Mouse (Mus musculus): ENCODE measurements around the gene Irx4.

Irx4 gene

DNA sequence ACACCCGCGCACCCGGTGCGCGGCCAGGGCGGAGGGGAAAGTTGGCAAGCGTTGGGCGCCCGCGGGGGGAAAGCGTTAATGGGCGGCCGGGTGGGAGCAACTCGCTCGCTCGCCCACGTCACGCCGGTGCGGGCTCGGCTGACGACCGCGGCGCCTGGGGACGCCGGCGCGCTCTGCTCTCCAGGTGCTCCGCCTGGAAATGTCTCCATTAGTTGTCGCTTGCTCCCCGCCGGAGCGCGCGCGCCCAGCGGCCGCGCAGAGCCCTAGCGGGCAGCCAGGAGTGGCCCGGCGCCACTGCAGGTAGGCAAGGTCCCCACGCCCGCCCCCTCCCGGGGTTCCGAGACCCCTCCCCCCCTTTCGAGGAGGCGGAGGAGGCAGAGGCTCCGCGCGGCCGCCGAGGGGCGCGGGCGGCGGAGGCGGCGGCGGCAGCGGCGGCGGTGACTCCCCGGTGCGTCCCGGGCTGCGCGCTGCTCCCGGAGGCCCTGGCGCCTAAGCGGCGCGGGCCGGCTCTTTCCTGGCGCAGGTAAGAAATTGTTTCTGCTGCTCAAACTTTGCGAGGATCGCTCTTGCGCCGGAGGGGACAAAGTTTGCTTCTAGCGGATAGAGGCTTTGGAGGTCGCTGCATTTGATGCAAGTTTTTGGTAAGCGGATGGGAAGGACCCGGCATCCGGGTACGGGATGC is at the start of gene Irx4:
Irx4 (plus strand) TSS at position 126 of the 682 bp plus-strand sequence.
- no peak for DNase-seq (ENCODE audit: low spot score)

DNA sequence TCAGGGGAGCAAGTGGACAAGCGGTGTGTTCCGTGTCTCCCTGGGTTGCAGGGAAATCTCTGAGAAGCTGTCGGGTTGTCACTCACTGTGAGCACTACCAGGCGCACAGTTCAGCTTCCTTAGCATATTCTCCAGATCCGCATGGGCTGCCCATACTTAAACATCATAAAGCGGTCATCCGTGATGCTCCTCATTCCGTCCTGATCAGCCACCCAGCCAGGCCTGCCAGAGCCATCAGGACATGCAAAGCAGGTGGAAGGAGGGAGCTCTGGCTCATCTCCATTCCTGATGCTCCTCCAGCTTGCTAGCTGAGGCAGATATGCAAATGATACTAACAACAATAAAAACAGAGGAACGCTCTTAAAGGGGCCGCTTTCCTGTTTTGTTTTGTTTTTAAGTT is 46.0 kb upstream of the Irx4 start:
- no peak for DNase-seq (ENCODE audit: low spot score)

- DNase-seq (ENCODE audit: low spot score): no peak
Observed at GRCm38 (mm10) chr13:73236461-73236860, 23.8 kb upstream of the Irx4 start.

DNA sequence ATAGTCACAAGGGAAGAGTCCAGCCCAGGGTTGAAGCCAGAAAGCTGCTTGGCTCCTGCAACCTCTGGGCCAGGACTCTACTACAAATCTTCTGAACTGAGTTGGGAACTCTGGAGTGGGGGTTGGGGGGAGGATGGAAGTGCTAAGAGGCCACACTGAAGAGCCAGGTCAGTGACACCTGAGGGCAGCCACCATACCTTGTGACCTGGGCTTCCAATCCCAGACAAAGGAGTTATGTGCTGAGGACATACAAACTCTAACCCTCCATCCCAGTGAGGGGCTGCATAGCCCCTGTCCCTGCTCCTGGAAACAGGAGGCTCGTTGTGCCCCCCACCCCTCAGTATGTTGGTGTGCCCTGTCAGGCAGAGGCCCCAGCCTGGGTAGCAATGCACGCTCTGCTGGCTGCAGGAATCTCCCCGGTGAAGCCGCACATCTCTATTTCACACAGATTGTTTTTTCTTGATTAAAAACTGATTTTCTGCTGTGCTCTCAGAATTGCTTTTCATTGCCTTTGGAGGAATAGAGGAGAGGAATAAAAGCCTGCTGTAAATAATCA is 21.0 kb upstream of the Irx4 start:
- DNase-seq (ENCODE audit: low spot score): no peak

GRCm38 (mm10) chr13:73242556-73242955 is 17.7 kb upstream of the Irx4 start:
- DNase-seq (ENCODE audit: low spot score): no peak

DNA sequence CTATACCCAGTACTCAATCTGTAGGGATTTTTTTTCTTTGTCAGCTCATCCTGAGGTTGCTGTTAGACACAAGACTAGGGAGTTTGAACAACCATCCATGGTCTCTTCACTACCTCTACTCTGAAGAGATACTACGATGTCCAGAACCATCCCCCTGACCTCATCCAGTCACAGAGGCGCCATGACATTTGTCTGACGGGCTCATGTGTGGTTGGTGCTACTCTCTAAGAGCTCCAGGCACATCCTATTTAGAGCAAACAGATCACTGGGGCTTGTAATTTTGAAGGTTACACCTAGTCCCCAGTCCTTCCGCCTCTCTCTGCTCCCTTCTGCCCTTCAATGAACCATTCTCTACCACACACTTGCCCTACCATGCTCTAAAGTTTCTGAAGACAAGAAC is 13.3 kb upstream of the Irx4 start:
- DNase-seq (ENCODE audit: low spot score): no peak

DNA sequence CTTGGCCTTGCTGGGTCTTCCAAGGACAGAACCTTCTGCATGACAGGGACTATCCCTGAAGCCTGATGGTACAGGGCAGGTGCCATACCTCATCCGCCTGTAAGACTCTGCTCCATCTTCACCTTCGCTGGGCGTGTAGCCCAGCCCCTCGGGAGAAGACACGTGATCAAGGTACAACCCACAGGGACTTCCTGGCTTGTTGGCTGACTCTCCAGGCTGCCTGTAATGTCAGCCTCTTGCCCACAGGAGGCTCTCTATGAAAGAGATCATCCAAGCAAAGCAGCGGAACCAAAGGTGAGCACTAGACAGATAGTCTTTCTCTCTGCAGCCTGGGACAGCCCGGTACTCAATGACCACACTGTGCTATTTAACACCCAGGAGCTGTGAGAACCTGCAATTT is 9.1 kb upstream of the Irx4 start:
- DNase-seq (ENCODE audit: low spot score): no peak

GRCm38 (mm10) chr13:73252022-73252421 is 8.3 kb upstream of the Irx4 start:
- DNase-seq (ENCODE audit: low spot score): no peak

DNA sequence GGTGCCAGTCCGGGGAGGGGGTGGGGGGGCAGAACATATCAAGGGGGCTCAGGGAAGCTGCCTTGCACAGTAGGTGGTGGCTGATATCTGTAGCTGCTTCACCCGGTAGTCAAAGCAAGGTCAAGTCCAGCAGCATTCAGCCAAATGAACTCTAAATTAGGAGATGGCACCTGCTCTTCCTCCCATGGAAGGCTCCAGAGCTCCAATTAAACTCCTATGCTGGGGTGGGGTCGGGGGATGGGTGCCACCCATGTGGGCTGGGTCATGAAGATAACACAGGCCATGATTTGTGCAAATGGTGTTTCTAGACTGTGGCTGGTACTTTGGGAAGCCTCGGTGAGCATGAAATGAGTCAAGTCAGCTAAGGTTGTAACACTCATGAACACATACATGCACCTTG is 1.9 kb upstream of the Irx4 start:
- no peak for DNase-seq (ENCODE audit: low spot score)

DNA sequence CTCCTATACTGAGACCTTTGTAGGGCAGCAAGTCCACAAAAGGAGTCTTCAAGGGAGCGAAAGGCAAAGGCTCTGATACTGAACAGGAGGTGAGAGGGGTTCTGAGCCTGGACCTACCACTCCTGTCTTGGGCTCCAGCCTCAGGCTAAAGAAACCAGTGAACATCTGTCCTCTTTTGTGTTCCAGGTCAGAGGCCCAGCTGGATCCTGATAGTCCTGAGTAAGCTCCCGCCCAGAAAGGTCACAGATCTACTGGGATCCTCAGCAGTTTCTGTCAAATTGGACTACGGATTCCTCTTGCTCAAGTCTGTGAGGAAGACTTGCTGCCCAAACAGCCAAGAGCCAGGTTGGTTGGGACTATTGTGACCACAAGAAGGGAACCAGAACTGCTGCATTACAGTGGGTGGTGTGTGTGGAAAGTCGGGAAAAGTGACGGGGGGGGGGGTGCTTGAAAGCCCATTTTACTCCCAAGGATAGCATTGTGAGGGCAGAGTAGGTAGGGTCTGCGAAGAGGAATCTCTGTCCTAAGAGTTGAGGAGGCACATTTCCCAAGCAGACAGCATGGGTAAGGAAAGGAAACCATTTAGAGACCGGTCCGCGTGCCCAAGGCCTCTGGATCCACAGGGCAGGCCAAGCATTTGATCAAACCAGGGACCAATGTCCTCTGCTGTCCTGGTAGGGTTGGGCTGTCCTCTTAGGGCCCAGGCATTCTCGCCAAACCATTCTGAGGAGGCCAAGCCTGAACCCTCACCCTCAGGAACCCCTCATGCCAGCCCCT is 514 bp upstream of the Irx4 start:
- DNase-seq (ENCODE audit: low spot score): peak; percentile 35

- peak; percentile 13 for DNase-seq (ENCODE audit: low spot score)
Observed at GRCm38 (mm10) chr13:73261036-73261730, 904 bp downstream of the Irx4 start.

GRCm38 (mm10) chr13:73261881-73262280 is 1.6 kb downstream of the Irx4 start:
- peak; percentile 16 for DNase-seq (ENCODE audit: low spot score)

DNA sequence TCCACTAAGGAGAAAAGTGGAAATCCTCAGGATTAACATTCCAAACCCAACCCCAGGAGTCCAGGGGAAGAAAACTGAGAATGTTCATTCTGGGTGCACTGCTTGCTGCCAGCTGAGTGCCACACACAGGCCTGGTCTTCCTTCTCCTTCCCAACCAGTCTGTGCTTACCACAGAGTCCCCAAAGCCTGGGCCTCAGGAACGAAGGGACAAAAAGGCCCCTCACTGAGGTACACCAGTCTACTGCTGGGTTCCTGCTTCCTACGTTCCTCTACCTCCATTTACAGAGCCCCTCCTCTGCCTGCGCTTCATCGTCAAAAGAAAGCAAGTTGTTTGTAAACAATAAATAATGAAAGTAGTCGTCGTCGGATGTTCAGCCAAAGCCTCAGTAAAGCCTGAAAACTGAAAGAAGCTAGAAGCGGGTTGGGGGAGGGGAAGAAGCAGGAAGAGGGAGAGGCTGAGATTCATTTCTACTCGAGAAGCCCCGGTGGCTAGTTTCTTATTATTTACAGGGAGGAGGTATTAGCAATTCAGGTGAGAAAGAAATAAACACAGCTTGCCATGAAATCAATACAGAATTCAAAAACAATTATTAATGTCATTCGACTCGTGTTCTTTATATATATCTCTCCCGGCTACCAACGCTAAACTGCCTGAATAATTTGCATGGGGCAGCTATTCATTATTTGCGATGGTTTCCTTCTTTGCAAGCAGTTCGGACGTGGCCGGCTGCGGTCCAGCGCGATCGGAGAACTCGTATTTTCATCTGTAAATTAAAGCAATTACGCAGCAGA is 2.3 kb downstream of the Irx4 start:
- DNase-seq (ENCODE audit: low spot score): peak; percentile 18

DNA sequence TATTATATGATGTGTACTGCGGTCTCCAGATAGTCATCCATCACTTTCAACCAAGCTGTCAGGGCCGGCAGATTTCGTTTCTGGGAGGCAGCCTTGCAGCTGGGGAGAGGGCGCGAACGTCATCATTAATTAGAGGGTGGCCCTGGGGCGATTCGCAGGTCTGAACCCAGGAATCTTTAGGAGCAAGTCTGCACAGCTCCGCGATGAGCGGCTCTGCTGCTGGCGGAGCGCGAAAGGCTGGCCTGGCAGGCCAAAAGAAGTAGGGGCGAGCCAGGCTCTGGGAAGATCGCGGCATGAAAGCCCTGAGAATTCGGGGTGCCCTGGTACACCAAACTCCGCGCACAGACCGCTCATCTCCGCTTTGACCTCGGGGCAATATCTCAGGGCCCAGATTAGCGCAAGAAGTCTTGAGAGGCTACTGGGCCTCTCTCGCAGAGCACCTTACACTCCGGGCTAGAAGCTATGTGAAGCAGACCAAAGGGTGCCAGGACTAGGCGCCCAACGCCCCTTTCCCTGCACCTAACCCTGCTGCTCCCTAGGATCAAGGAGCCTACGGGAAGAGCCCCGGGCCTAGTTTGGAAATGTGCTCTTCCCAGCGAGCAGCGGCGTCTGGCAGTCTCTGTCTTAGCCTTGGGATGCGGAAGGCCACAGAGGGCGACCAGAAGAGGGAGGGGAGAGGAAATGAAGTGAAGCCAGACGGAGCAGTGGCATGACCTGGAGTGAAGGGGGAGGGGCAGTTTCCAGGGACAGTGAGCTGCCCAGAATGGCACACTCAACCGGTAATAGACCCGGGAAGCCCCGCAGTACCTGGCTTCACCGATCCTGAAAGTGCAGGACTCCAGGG is 3.1 kb downstream of the Irx4 start:
- peak; percentile 85 for DNase-seq (ENCODE audit: low spot score)

GRCm38 (mm10) chr13:73264166-73264735 is 4.0 kb downstream of the Irx4 start:
- DNase-seq (ENCODE audit: low spot score): peak; percentile 68

GRCm38 (mm10) chr13:73264831-73265230 is 4.6 kb downstream of the Irx4 start:
- no peak for DNase-seq (ENCODE audit: low spot score)

- peak; percentile 64 for DNase-seq (ENCODE audit: low spot score)
Observed at GRCm38 (mm10) chr13:73265442-73265841, 5.2 kb downstream of the Irx4 start.

GRCm38 (mm10) chr13:73267551-73267950 is 7.3 kb downstream of the Irx4 start:
- no peak for DNase-seq (ENCODE audit: low spot score)

DNA sequence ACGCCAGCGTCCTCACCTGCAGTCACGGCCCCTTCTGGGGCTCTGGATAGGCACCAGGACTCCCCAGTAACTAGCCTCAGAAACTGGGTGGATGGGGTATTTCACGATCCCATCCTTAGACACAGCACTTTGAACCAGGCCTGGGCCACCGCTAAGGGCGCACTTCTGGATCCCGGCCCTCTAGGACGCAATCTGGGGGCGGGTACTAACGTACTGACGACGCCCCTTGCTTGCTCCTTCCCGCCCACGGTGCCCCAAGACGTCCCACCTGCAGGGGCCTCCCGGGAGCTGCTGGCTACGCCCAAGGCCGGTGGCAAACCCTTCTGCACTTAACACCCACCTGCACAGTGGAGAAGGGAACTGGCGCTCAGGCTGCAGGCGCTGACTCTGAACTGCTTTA is 8.4 kb downstream of the Irx4 start:
- peak; percentile 72 for DNase-seq (ENCODE audit: low spot score)

- no peak for DNase-seq (ENCODE audit: low spot score)
Observed at GRCm38 (mm10) chr13:73269251-73269650, 9.0 kb downstream of the Irx4 start.

DNA sequence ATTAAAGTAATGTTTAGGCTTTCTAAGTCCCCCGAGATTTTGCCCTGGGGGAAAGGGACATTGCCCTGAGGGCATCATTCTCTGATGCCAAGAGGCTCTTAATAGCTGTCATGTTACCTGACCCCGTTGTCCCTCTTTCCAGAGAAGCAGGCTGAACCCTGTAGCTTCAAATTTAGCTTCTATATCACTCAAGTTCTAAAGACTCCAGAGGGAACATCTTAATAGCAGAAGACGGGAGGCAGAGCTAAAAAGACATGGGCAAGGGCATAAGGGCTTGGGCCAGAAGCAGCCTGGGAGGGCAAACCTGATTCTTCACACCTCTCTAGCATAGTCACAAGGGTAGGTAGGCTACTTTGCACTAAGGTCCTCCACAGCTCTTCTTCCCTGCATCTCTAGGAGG is 9.6 kb downstream of the Irx4 start:
- no peak for DNase-seq (ENCODE audit: low spot score)
